Mouse (Mus musculus) heart, adult 8-10 months (tissue): ENCODE data around the gene Cask. TPM values are rescaled to one million over a fixed set of nuclear protein-coding genes. Genes with fewer than 3 reads are reported as not detected.

ENCODE experiments used
- DNase-seq: peaks from one replicate; pipeline ENCODE4 v3.0.0; 2022; ENCODE audit warnings: low spot score
- microRNA-seq: library from miRNA; unstranded; fragments of <30 nt; microRNA quantifications from one replicate; pipeline ENCODE4 v1.2.0, GENCODE M21; 2022
- total RNA-seq, 4 experiments: library from RNA; stranded (reverse); gene quantifications; 2 replicates each; pipeline ENCODE4 v1.2.4; 2022

The Cask gene
- total RNA-seq, 4 experiments from 2014 or later, result 10.7 to 14.3 (median 11.1) TPM

DNA sequence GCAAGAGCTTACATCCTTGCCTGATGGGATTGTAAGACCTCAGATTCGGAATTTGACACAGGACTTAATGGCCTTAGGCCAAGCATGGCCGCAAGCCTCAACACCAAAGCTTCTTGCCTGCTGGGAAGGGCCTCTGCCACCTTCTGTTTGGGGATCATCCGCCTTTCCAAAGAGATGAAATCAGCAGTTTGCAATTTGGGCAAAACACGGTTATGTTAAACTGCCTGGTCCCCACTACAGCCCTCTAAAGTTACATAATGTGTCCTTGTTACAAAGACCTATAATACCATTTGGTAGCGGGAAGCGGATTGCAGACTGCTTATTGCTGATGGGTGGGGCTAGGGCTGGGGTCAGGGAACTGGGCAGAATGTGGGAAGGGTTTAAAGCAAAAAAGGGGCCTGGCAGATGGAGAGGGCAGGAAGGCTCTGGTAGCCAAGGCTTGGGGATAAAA is 384.0 kb downstream of the Cask start:
- no peak for DNase-seq

Small RNAs within 50 kb of the gene (microRNA-seq; reads per million reads assigned to microRNA genes)
- gene Gm25246, result not detected

Other genes starting within 250 kb of the Cask start
- gene Gpr34, start 219.3 kb downstream of the Cask start, total RNA-seq, result 1 to 10 TPM in 3 of 4 experiments, under 1 TPM in 1; 0.37 to 2.1 (median 1.7) TPM
- gene Gpr82, start 190.0 kb downstream of the Cask start, total RNA-seq, result not detected